Mouse (Mus musculus): Measurements from ENCODE around the gene Akap1.

The Akap1 gene

GRCm38 (mm10) chr11:88884376-88885065, 20.1 kb upstream of the Akap1 start:
- DNase-seq (ENCODE audit: low read depth, low spot score) = no peak

GRCm38 (mm10) chr11:88878011-88878410, 13.6 kb upstream of the Akap1 start:
- DNase-seq (ENCODE audit: low read depth, low spot score) = no peak

DNA sequence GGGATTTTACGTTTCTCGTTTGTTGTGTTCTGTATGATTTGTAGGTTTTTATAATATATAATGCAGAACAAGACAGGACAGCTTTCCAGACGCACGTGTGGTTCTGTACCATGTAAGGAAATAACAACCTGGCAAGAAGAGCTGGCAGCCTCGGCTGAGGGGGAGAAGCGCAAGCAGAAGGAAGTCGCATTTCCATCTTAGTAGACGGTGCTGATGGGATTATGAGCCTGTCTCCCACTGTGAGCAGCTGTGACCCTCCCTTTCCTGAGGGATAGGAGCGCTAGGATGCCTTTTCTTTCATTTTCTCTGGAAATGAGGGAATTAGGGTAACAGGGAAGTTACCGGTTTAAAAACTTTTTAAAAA, 9.3 kb upstream of the Akap1 start:
- DNase-seq (ENCODE audit: low read depth, low spot score) = no peak

- DNase-seq (ENCODE audit: low read depth, low spot score) = no peak
Observed at GRCm38 (mm10) chr11:88873027-88873666, 8.8 kb upstream of the Akap1 start.

DNA sequence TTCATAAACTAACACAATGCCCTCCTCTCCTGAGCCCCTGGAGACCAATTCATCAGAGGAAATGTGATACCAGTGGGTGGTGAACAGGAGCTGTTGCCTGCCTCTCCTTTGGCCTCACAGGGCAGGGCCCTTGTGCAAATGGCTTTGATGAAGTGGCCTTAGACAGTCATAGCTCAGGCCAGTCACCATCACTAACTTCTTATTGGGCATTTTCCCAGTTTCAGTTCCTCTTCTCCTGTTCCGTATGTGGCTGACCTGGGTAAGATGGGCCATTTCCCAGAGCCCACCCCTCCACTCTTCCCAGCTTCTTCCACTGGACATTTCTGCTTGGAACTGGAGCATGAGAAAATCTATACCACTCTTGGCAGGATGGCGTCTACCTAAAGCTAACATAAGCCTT, 5.1 kb upstream of the Akap1 start:
- no peak for DNase-seq (ENCODE audit: low read depth, low spot score)

GRCm38 (mm10) chr11:88863904-88864457, 405 bp downstream of the Akap1 start:
- no peak for DNase-seq (ENCODE audit: low read depth, low spot score)

- DNase-seq (ENCODE audit: low read depth, low spot score) = no peak
Observed at GRCm38 (mm10) chr11:88863071-88863903, 1.1 kb downstream of the Akap1 start.

GRCm38 (mm10) chr11:88862355-88862754, 2.0 kb downstream of the Akap1 start:
- DNase-seq (ENCODE audit: low read depth, low spot score) = no peak

GRCm38 (mm10) chr11:88861060-88861459, 3.3 kb downstream of the Akap1 start:
- no peak for DNase-seq (ENCODE audit: low read depth, low spot score)

- DNase-seq (ENCODE audit: low read depth, low spot score) = no peak
Observed at GRCm38 (mm10) chr11:88860641-88861040, 3.7 kb downstream of the Akap1 start.

DNA sequence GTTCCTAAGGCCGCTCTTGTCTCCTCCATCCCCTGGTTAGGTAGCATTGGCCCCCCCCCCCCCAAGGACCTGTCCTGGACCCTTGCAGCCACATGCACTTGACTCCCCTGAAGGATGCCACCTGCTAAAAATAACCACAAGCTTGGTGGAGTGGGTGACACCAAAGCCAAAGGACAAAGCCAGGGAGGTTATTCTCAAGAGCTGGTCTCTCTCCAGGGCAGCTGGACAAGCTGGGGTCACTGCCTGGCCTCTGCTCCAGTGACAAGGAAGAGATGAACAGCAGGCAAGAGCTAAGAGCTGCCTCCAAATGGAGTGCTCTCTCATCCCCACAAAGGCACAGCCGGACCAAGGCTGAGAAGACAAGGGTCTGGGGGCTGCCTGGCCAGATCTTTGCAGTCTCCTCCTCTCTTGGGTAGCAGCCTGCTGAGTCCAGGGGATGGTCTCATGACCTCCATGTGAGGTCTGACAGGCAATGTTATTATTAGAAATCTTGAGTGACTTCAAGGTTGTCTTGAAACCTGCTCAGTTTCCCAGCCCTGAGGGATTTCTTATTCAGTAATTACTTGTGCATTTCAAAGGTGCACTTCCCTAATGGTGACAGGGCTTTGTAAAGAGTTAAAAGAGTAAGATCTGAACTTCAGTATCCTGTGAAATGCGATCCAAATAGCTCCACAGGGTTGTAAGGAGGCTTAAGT, 6.9 kb downstream of the Akap1 start:
- no peak for DNase-seq (ENCODE audit: low read depth, low spot score)

DNA sequence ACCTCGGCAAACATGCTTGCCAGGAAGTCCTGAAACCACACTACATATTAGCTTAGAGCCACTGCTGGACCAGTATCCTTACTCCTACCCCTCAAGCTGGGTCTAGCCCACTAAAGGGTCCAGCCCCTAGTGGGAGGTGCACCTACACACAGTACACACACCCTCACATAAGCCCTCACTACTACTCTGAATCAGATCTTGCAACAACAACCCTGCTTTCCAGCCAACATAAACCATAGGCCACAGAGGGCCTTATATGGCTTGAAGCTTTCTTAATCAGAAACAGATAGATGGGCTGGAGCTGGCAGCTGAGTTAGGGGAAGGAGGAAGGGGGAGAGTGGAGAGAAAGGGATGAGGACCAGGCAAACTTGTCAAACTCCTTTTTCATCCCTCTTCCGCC, 8.0 kb downstream of the Akap1 start:
- no peak for DNase-seq (ENCODE audit: low read depth, low spot score)

DNA sequence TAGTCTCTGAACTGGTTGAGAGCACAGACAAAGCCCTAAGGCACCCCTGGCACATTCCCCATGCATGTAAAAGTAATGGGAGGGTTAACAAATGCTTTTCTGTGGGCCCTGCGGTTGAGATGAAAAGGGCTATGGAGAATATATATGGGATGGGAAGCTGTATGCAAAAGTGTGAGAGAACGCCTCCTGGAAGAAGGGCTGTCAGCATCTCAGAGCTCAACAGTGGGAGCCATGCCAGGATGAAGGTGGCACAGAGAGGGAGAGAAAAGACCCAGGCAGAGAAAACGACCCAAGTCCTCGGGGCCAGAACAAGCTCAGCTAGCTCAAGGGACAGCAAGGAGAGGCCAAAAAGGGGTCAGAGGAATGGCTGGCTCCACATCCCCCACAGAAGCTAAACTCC, 8.6 kb downstream of the Akap1 start:
- DNase-seq (ENCODE audit: low read depth, low spot score) = no peak

DNA sequence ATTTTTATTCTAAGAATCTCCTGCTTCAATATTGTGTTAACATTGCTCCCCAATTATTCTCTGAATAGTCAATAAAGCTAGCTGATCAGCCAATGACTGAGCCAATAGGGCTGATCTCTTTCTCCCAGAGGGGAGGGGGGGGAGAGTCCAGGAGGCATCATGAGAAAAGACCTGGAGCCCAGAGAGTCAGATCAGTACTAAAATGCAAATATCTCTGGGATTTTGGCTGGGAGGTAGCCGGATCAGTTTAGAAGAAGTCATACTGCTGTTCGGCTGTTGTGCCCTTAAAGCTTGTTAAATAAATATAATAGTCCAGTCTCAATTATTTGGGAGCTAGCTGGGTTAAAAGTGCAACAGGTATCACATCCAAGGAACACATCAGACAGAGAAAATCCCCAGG, 10.8 kb downstream of the Akap1 start:
- DNase-seq (ENCODE audit: low read depth, low spot score) = no peak

GRCm38 (mm10) chr11:88852806-88853205, 11.6 kb downstream of the Akap1 start:
- DNase-seq (ENCODE audit: low read depth, low spot score) = no peak

DNA sequence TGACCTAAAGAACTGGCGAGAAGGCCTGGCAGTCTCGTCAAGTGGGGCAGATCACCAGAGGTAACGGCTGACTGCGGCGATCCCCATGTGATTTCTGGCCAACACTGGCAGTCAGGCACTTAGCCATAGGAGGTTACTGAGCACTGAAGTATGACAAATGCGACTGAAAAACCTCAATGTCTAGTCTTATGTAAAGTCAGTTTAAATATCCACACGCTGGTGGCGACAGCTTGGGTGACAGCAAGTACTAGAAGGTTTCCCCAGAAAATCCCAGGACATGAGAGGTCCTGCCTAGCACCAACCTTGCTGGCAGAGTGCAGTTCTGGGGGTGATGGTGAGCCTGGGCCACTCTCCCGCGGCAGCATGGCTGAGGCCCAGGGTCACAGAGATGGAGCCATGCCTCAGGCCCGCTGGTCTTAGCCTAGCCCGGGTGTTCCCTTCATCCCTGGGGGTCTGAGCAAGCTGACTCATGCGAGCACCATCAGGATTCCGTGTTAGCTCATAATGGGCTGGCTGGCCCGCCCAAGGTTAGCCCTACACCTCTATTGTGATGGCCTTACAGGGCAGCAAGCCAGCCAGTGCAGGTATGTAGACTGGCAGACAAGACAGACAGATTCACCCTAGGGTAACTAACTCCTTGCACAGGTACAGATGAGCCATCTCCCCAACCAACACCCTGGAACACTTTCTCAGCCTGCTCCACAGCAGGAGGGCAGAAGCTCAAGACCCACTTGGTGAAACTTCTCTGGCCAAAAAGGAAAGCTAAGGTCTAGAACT, 13.1 kb downstream of the Akap1 start:
- DNase-seq (ENCODE audit: low read depth, low spot score) = no peak

DNA sequence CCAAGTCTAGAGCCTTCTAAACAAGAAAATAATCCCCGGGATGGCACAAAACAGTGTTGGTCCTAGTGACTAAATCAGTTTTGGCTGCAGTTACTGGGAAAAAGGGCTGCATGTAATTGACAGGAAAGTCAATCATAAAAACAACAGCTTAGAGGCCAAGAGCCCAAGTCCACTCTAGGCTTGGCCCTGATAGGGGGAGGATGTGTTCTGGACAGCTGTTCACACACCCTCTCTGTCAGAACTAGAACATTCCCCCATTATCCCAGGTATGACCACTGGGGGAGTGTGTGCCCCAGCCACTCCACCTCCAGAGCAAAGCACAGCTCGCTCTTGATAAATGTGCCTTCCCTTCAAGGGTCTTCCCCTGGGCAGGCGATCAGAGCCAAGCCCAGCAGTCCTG, 14.7 kb downstream of the Akap1 start:
- DNase-seq (ENCODE audit: low read depth, low spot score) = no peak

- DNase-seq (ENCODE audit: low read depth, low spot score) = no peak
Observed at GRCm38 (mm10) chr11:88849284-88849683, 15.1 kb downstream of the Akap1 start.

DNA sequence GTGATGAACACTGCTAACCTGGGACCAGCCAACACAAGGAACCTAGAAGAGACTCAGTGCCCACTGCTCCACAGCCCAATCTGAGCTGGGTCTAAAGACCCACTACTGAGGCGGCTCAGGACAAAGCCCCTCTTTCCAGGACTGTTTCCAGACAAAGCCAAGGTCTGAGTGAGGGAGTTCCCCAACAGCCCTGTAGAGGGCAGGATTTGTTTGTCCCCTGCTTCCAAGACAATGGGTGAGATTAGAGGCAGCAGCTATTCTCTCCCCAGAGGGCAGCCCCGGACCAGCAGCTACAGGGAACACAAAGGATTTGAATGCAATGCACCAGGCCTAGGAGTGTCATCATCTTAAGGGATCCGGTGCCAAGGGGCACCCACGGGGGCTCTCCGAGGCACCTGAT, 15.8 kb downstream of the Akap1 start:
- peak; percentile 63 for DNase-seq (ENCODE audit: low read depth, low spot score)

DNA sequence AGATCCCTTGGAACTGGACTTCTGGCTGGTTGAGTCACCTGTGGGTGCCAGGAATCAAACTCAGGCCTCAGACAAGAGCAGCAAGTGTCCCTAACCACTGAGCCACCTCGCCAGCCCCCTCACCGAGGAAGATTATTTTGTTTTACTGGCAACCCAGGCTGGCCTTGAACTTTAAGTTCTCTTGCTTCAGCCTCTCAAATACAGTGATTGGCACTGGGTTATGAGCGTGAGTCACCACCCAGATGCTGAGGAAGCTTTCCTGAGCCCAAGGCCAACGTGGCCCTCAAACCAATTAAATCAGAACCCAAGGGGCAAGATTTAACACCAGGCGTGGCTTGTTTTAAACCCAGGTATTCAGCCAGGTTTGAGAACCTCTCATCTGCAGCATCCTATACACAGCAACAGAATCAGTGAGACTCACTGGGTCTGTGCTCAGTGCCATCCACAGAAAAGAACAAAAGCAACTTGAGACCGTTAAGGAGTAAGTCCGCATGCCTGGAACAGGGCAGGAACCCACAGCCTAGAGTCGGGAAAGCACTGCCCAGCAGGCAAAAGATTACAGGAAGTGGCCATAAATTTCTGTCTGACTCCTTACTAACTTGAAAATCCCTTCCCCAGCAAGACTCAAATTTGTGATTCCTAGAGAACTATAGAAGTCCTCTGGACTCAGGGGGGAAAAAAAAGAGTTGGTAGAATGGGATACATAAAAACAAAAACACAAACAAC, 16.9 kb downstream of the Akap1 start:
- DNase-seq (ENCODE audit: low read depth, low spot score) = no peak
